Mouse (Mus musculus) liver, embryonic 16.5 days (tissue): Measurements from ENCODE around the gene Cep57. TPM values are rescaled to one million over a fixed set of nuclear protein-coding genes. Genes with fewer than 3 reads are reported as not detected.

Experiments
- ATAC-seq: fragments of 200-750 bp; cut with Nextera tagmentation; 2 replicates; pipeline ENCODE4 v1.8.0; 2017; ENCODE audit warnings: low read depth, mild to moderate bottlenecking, moderate number of reproducible peaks, moderate library complexity
- H3K27ac ChIP-seq: fragments of 300-500 bp; sonication (generic); 2 replicates; pipeline ENCODE4 v1.5.1; 2014; ENCODE audit warnings: mild to moderate bottlenecking, low read length
- H3K27me3 ChIP-seq: fragments of 300-500 bp; sonication (generic); 2 replicates; pipeline ENCODE4 v1.6.1; 2014; ENCODE audit warnings: low read depth, low read length, mixed read lengths; ENCODE audit not compliant: control insufficient read depth, insufficient read depth
- H3K36me3 ChIP-seq: fragments of 300-500 bp; sonication (generic); 2 replicates; pipeline ENCODE4 v1.6.1; 2014; ENCODE audit warnings: mild to moderate bottlenecking; ENCODE audit not compliant: control insufficient read depth, insufficient read depth
- H3K4me1 ChIP-seq: fragments of 300-500 bp; sonication (generic); 2 replicates; pipeline ENCODE4 v1.6.1; 2014; ENCODE audit warnings: low read depth, low read length, mixed read lengths; ENCODE audit not compliant: control insufficient read depth
- H3K4me2 ChIP-seq: fragments of 300-500 bp; sonication (generic); 2 replicates; pipeline ENCODE4 v1.6.1; 2014; ENCODE audit warnings: low read depth, low read length, mixed read lengths
- H3K4me3 ChIP-seq: fragments of 300-500 bp; sonication (generic); 2 replicates; pipeline ENCODE4 v1.5.1; 2014; ENCODE audit warnings: low read depth, mild to moderate bottlenecking, low read length
- H3K9ac ChIP-seq: fragments of 300-500 bp; sonication (generic); 2 replicates; pipeline ENCODE4 v1.6.1; 2014; ENCODE audit warnings: low read depth, low read length
- H3K9me3 ChIP-seq: fragments of 300-500 bp; sonication (generic); replicated peaks from 2 replicates; pipeline ENCODE4 v1.6.1; 2016; ENCODE audit warnings: low read length; ENCODE audit not compliant: control insufficient read depth
- WGBS: fragments of 180-500 bp; shearing (Covaris S2); extraction: QIAGEN DNeasy Blood & Tissue Kit; methylation state at CpG from one replicate; pipeline ENCODE4 v1.1.7; 2014; ENCODE audit not compliant: insufficient replicate concordance; 5-methylcytosine and 5-hydroxymethylcytosine counted together
- polyA plus RNA-seq: library from polyadenylated mRNA; unstranded; fragments of >200 nt; fragmentation: Nextera tagmentation; extraction: Ambion mirVana; gene quantifications from 2 replicates; pipeline ENCODE4 v1.2.1, GENCODE M21; 2015

Cep57 gene
- polyA plus RNA-seq, 1 experiment from 2014 or later = 26.8 TPM

DNA sequence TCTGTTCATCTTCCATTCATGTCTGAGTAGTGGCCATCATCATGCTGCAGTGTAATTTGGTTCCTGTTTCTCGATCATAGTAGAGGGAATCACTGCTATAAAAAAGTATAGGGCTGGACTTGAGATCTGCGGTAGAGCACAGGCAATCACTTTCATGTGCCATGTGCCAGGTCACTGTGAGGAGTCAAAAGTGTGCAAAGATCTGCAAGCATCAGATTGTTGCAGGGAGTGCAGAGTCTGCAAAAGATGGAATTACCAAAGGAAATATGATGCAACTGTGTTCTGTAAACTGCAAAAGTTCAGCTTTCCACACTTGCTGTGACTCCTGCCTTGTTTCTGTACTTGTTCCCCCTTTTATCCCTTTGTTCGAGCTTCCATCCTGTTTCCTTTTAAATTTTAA lies 20.7 kb upstream of the Cep57 start:
- ATAC-seq = no peak
- WGBS = 65% methylated on average over 3 of the region's 3 CpGs

DNA sequence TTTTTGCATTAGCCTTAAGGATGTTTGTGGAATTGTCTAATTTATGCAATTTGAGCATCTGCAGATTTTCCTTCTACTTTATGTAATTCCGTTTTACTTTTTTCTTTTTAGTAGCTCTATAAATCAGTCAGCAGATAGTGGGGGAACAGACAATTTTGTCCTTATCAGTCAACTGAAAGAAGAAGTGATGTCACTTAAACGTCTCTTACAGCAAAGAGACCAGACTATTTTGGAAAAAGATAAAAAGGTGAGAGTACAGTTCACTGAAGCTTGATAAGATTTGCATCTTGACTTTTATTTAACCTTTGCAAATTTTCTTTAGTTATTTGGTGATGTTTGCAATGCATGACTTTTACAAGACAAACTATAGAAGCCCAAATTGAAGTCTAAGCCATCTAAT lies 9.8 kb upstream of the Cep57 start:
- ATAC-seq = no peak
- no peaks in the 10 kb centered on the region for H3K4me1 ChIP-seq
- H3K36me3 ChIP-seq = peaks cover 55% of the 10 kb centered on the region
- H3K27ac ChIP-seq = no peak overlapping the region
- H3K4me3 ChIP-seq = no peak overlapping the region
- H3K9ac ChIP-seq = no peak overlapping the region
- H3K27me3 ChIP-seq = no peaks in the 10 kb centered on the region
- H3K9me3 ChIP-seq = no peaks in the 10 kb centered on the region
- no peak overlapping the region for H3K4me2 ChIP-seq
- 39% methylated on average over 2 of the region's 2 CpGs for WGBS

More for the DNA sequence above, 20.7 kb upstream of the Cep57 start:
- no peak overlapping the region for H3K9ac ChIP-seq
- no peak overlapping the region for H3K4me3 ChIP-seq
- H3K4me1 ChIP-seq = no peaks in the 10 kb centered on the region
- no peak overlapping the region for H3K4me2 ChIP-seq
- no peak overlapping the region for H3K27ac ChIP-seq
- H3K9me3 ChIP-seq = no peaks in the 10 kb centered on the region
- no peaks in the 10 kb centered on the region for H3K27me3 ChIP-seq
- H3K36me3 ChIP-seq = peaks cover 8% of the 10 kb centered on the region

DNA sequence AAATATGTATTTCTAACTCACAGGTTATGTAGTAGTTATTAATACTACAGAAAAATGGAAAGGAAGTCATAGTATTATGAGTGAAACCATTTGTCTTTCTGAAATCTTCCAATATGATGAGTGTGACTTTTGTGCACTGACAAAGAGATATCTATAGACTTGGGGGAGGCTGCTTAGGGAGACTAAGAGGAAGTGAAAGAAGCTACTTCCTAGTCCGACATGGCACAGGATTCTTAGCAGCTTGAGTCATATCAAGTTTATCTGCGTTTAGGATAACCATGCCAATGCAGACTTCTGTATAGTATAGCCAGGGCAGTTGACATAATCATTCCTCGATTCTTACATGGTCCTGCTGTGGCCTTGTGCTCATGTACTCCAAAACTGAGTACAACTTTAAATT lies 8.3 kb upstream of the Cep57 start:
- 0 out of 2 replicates have a peak, but pooled peaks have one; percentile 24 for ATAC-seq
- WGBS = 60% methylated on average over 3 of the region's 3 CpGs
- Histone ChIP-seq H3K9ac (no peak overlapping the region), H3K27me3 (no peaks in the 10 kb centered on the region), H3K27ac (no peak overlapping the region), H3K4me2 (no peak overlapping the region), H3K4me3 (no peak overlapping the region), H3K4me1 (no peaks in the 10 kb centered on the region), H3K36me3 (peaks cover 51% of the 10 kb centered on the region), H3K9me3 (no peaks in the 10 kb centered on the region)

DNA sequence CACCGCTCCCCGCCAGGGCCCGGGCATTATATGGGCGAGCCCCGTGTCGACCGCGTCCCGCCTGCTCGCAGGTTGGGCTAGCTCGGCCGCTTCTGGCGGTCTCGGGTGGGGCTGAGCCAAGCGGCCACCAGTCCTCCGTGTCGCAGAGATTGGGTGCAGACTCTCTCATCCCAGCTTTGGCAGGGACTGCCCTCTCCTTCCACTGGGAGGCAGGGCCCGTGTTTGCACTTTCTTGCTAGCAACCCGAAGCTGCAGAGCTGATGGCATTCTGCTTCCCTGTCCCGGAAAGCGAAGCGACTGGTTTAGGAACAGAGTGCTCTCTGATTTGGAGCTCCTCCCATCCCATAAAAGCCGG lies 1.2 kb upstream of the Cep57 start:
- Histone ChIP-seq H3K36me3 (peaks cover 17% of the 10 kb centered on the region), H3K27me3 (no peaks in the 10 kb centered on the region), H3K4me2 (peak overlapping the region; percentile 81), H3K27ac (peak overlapping the region; percentile 94), H3K4me3 (peak overlapping the region; percentile 71), H3K4me1 (peaks cover 15% of the 10 kb centered on the region), H3K9ac (peak overlapping the region; percentile 96), H3K9me3 (no peaks in the 10 kb centered on the region)
- 0% methylated on average over 23 of the region's 23 CpGs for WGBS
- peak; percentile 17 for ATAC-seq

DNA sequence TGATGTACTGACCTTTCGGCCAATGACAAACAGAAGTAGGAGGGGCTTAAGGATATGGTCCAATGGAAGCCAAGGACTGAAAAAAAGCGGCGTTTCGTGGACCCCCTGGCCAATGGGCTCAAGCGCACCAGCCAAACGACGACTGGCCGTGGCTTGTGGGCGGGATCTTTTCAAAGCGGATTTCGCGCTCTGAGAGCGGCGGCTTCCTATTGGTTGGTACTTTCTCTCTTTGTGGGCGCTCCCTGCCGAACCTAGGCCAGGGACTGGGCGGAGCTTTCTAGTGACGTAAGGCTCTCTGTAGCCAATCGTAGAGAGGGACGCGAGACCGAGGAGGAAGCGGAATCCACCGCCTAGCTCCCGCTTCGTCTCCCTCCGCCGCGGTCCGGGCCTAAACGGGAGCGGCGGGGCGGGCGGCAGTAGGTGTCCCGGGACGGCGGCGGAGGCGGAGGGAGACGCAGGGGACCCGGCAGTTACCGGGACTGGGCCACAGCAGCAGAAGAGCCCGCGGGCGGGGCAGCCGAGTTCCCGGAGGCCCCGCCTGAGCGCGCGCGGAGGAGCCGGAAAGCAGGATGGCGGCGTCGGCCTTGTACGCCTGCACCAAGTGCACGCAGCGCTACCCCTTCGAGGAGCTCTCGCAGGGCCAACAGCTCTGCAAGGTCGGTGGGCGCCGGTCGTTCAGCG lies 639 bp upstream of the Cep57 start, which contains the start of gene Fam76b:
Gene Fam76b (plus strand): TSS at position 311 of the 681 bp plus-strand sequence.
- H3K9ac ChIP-seq = peak within 1 kb of the TSS; percentile 97
- peak; percentile 86 for ATAC-seq
- H3K4me3 ChIP-seq = peak within 1 kb of the TSS; percentile 71
- peaks cover 15% of the 10 kb centered on the region for H3K4me1 ChIP-seq
- peak within 1 kb of the TSS; percentile 99 for H3K27ac ChIP-seq
- H3K36me3 ChIP-seq = peaks cover 13% of the 10 kb centered on the region
- H3K4me2 ChIP-seq = peak within 1 kb of the TSS; percentile 81
- under 1% methylated on average over 65 of the region's 67 CpGs for WGBS
- H3K27me3 ChIP-seq = no peaks in the 10 kb centered on the region
- no peaks in the 10 kb centered on the region for H3K9me3 ChIP-seq

DNA sequence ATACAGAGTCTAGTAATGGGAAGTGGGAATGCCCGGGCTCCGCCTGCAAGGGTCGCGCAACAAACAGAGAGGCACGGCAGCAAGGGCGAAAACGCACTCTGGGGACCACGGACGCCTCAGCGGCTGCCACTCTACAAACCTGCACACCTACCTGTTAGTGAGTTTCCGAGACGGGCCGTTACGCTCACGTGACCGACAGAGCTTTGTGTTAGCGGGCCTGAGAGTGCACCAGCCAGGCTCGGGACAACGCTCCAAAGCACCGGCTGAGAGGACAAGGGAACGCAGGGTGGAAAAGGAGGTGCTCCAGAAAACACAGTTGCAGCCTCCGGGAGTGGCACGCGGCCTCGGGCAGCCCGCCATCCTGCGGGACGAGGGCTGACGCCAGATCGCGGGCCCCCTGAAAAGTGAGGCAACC lies 509 bp downstream of the Cep57 start:
- H3K4me2 ChIP-seq = peak overlapping the region; percentile 79
- H3K36me3 ChIP-seq = peaks cover 7% of the 10 kb centered on the region
- H3K27me3 ChIP-seq = no peaks in the 10 kb centered on the region
- peak overlapping the region; percentile 99 for H3K27ac ChIP-seq
- peaks cover 15% of the 10 kb centered on the region for H3K4me1 ChIP-seq
- H3K9me3 ChIP-seq = no peaks in the 10 kb centered on the region
- peak overlapping the region; percentile 71 for H3K4me3 ChIP-seq
- ATAC-seq = peak; percentile 15; the same call in 1 of the 2 replicates
- WGBS = under 1% methylated on average over 31 of the region's 31 CpGs
- H3K9ac ChIP-seq = peak overlapping the region; percentile 97

DNA sequence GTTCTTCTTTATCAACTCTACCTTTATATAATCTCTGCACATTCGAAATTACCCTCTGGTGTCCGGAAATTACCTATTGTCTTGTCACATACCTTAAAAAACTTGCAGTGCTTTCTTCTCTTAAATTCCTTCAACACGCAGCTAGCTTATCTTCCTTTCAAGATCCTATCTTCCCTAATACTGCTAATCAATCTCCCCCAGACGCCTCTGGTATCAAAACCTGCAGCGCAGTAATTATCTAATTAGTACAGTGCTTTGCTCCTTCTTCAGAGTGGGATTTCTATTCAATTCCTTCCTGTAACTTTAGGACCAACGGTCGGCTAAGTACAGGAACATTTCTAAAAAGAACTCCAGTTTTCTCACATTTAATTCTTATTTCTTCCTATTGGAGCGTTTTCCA lies 1.0 kb downstream of the Cep57 start:
- Histone ChIP-seq H3K27ac (peak overlapping the region; percentile 99), H3K4me2 (peak overlapping the region; percentile 79), H3K4me3 (peak overlapping the region; percentile 71), H3K27me3 (no peaks in the 10 kb centered on the region), H3K9ac (peak overlapping the region; percentile 97), H3K36me3 (peaks cover 7% of the 10 kb centered on the region), H3K4me1 (peaks cover 15% of the 10 kb centered on the region), H3K9me3 (no peaks in the 10 kb centered on the region)
- 2% methylated on average over 8 of the region's 8 CpGs for WGBS
- no peak for ATAC-seq

DNA sequence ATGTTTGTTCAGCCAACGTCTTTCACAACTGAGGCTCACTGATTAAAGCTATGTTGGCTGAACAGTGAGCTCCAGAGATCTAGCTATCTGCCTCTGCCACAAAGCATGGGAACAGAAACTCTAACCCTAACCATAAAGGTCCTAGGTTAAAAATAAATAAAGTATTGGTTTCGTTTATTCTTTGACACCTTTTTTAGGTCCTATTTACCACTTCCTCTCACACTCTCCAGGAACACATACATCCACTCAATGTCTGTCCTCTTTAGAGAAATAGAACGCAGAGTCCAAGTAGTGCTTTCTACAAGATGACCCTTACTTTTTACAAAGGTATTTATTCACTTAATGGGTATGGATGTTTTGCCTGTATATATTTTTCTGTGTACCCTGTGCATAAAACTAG lies 6.1 kb downstream of the Cep57 start:
- Histone ChIP-seq H3K4me2 (no peak overlapping the region), H3K36me3 (peaks cover 45% of the 10 kb centered on the region), H3K27ac (no peak overlapping the region), H3K9ac (no peak overlapping the region), H3K4me1 (peaks cover 11% of the 10 kb centered on the region), H3K27me3 (no peaks in the 10 kb centered on the region), H3K4me3 (no peak overlapping the region), H3K9me3 (no peaks in the 10 kb centered on the region)
- 83% methylated on average over 3 of the region's 3 CpGs for WGBS
- no peak for ATAC-seq

DNA sequence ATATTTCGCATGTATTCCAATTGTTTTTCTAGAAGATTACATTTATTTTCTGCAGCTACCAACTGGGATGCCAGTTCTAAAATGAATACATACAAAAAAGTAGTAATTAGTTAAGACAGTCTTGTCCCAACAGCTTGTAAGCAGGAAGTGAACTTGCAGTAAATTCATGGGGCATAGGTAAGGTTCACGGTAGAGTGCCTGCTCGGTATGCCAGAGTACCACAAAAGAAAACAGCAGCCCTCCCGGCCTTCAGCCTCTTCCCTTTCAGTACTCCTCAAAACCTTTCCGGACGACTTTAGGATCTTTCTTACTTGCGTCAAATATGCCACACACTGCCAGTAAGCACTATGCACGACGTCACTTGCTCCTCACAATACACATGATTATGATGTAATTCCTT lies 8.5 kb downstream of the Cep57 start:
- Histone ChIP-seq H3K4me3 (no peak overlapping the region), H3K9ac (no peak overlapping the region), H3K4me2 (no peak overlapping the region), H3K9me3 (no peaks in the 10 kb centered on the region), H3K27ac (no peak overlapping the region), H3K36me3 (peaks cover 60% of the 10 kb centered on the region), H3K27me3 (no peaks in the 10 kb centered on the region), H3K4me1 (no peaks in the 10 kb centered on the region)
- WGBS = 88% methylated on average over 9 of the region's 9 CpGs
- ATAC-seq = no peak
